Mouse (Mus musculus) MEL (cell line): ENCODE measurements around the gene Jag2. TPM values are rescaled to one million over a fixed set of nuclear protein-coding genes. Genes with fewer than 3 reads are reported as not detected.
A peak's percentile ranks its signal among the peaks of the same experiment; 100 is the strongest.

Experiments used
- DNase-seq: peaks from one replicate; pipeline ENCODE4 v3.0.0; 2011; ENCODE audit warnings: low read depth, low spot score
- H3K27ac ChIP-seq: 2 replicates; pipeline ENCODE4 v1.5.1; 2012; ENCODE audit warnings: low read depth, mild to moderate bottlenecking, control low read depth, low read length, moderate library complexity; ENCODE audit not compliant: control insufficient read depth
- H3K27me3 ChIP-seq, 2 experiments: fragments of 150-350 bp in 1 of 2; sonication (generic) in 1 of 2; 2 replicates each; pipeline ENCODE4 v1.6.1; 2012; ENCODE audit warnings: low read length in 2 of 2, mild to moderate bottlenecking in 2 of 2, improper control_type of control experiment in 1 of 2, moderate library complexity in 1 of 2; ENCODE audit not compliant: insufficient read depth in 2 of 2, control insufficient read depth in 1 of 2
- H3K36me3 ChIP-seq, 2 experiments: 2 replicates each; pipeline ENCODE4 v1.6.1; 2012 to 2014; ENCODE audit warnings: low read length in 2 of 2, improper control_type of control experiment in 1 of 2, inconsistent platforms in 1 of 2, mild to moderate bottlenecking in 1 of 2; ENCODE audit not compliant: insufficient read depth in 2 of 2, control insufficient read depth in 1 of 2
- H3K4me1 ChIP-seq, 2 experiments: fragments of 150-350 bp in 1 of 2; sonication (generic) in 1 of 2; 2 replicates each; pipeline ENCODE4 v1.6.1; 2012; ENCODE audit warnings: low read length in 2 of 2, improper control_type of control experiment in 1 of 2, mild to moderate bottlenecking in 1 of 2; ENCODE audit not compliant: insufficient read depth in 2 of 2, control insufficient read depth in 1 of 2
- H3K4me3 ChIP-seq, 2 experiments: fragments of 150-350 bp in 1 of 2; sonication (generic) in 1 of 2; 2 replicates each; pipeline ENCODE4 v1.5.1; 2012; ENCODE audit warnings: low read depth in 2 of 2, low read length in 2 of 2, mild to moderate bottlenecking in 2 of 2, moderate library complexity in 2 of 2, control low read depth in 1 of 2, improper control_type of control experiment in 1 of 2; ENCODE audit not compliant: control insufficient read depth in 1 of 2, insufficient read depth in 1 of 2
- H3K79me2 ChIP-seq: 2 replicates; pipeline ENCODE4 v1.6.1; 2012; ENCODE audit warnings: mild to moderate bottlenecking, low read length, moderate library complexity; ENCODE audit not compliant: control insufficient read depth, poor library complexity, insufficient read depth
- H3K9ac ChIP-seq: 2 replicates; pipeline ENCODE4 v1.6.1; 2012; ENCODE audit warnings: low read depth, mild to moderate bottlenecking, control low read depth, low read length, moderate library complexity; ENCODE audit not compliant: control insufficient read depth, poor library complexity, severe bottlenecking
- H3K9me3 ChIP-seq: fragments of 150-350 bp; sonication (generic); replicated peaks from 2 replicates; pipeline ENCODE4 v1.6.1; 2012; ENCODE audit warnings: mild to moderate bottlenecking, low read length, improper control_type of control experiment, moderate library complexity; ENCODE audit not compliant: insufficient read depth
- CHD1 ChIP-seq: IDR thresholded peaks from 2 replicates; pipeline ENCODE4 v1.6.1; 2012; ENCODE audit warnings: low read depth, mild to moderate bottlenecking, inconsistent platforms, low read length, improper control_type of control experiment
- CHD2 ChIP-seq: IDR thresholded peaks from 2 replicates; pipeline ENCODE4 v1.6.1; 2011; ENCODE audit warnings: low read length, improper control_type of control experiment
- EP300 ChIP-seq, 2 experiments: IDR thresholded peaks; 2 replicates each; pipeline ENCODE4 v1.6.1; 2011; ENCODE audit warnings: improper control_type of control experiment in 2 of 2, low read length in 2 of 2, low read depth in 1 of 2, mild to moderate bottlenecking in 1 of 2
- MAX ChIP-seq: IDR thresholded peaks from 2 replicates; pipeline ENCODE4 v1.6.1; 2011; ENCODE audit warnings: low read length, improper control_type of control experiment
- MYB ChIP-seq: IDR thresholded peaks from 2 replicates; pipeline ENCODE4 v1.6.1; 2011; ENCODE audit warnings: mild to moderate bottlenecking, low read depth, low read length, improper control_type of control experiment
- MYC ChIP-seq: IDR thresholded peaks from 2 replicates; pipeline ENCODE4 v1.6.1; 2011; ENCODE audit warnings: low read depth, mild to moderate bottlenecking, low read length, improper control_type of control experiment, moderate library complexity
- TAL1 ChIP-seq: IDR thresholded peaks from 2 replicates; pipeline ENCODE4 v1.6.1; 2012; ENCODE audit warnings: mild to moderate bottlenecking, inconsistent platforms, low read length, moderate library complexity, mixed read lengths
- USF1 ChIP-seq: IDR thresholded peaks from 2 replicates; pipeline ENCODE4 v1.6.1; 2014; ENCODE audit warnings: low read depth, mild to moderate bottlenecking, inconsistent platforms, low read length, improper control_type of control experiment, moderate library complexity
- polyA plus RNA-seq, 2 experiments: library from polyadenylated mRNA; stranded (reverse) in 1 of 2; unstranded in 1 of 2; fragments of >175 nt in 1 of 2; fragments of >200 nt in 1 of 2; gene quantifications; 2 replicates each; pipeline versions ENCODE4 v1.2.1 to v1.2.4; 2012; ENCODE audit warnings: low replicate concordance in 2 of 2, low read depth in 1 of 2; ENCODE audit not compliant: insufficient read length in 2 of 2, insufficient read depth in 1 of 2, missing spikeins in 1 of 2
- total RNA-seq: library from RNA; depleted of rRNA; stranded (reverse); fragments of 300-350 nt; gene quantifications from 2 replicates; pipeline ENCODE4 v1.2.3, GENCODE M21; 2012

Gene Jag2
- total and polyA plus RNA-seq, 3 experiments = 1.0 to 3.9 TPM; not detected in 1

DNA sequence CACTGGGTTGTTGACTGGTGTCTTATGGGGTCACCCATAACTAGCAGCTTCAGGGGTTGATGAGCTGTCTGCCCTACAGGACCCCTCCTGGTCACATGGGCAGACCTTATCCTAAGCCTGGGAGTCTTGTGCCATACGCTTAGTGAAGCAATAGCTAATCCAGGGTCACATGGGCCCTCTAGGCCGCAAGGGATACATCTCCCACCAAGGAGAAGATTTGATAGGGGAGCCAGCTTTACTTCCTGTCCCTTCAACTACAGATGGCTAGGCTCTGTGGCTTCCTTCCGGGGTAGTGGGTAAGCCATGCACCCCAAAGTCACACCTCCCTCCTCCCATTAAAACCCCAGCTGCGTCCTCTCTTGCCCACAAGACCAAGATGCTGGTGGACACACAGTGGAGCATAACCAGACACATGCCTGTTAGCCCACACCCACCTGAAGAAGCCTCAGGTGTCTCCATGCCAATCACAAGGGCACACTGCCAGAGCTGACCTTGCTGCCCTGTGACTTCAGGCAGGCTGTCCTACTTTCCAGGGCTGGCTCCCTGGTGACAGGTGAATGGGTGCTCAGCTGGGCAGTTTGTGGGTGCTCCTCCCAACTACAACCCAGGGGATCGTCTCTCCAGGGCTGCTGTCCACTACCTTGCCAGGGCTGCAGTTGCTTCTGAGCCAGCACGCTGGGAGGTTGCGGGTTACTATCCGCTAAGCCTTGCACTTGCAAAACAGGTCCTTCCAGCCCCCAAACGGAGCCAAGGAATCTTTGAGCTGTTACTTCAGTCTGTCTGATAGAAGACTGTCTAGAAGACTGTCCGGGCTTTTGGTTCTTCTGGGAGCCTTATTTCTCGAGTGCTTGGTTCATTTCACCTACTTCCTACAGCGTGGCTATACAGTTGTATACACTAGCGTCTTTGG lies 61.1 kb downstream of the Jag2 start, which contains the start of gene Gpr132:
Gene Gpr132, minus strand, starts transcription at position 51 of the 910 bp plus-strand sequence.
- Histone ChIP-seq H3K79me2 (no peaks in the 10 kb centered on the region), H3K9me3 (no peaks in the 10 kb centered on the region), H3K36me3 (peaks cover 0 to 9% of the 10 kb centered on the region in 2 experiments; a peak in 1 of 4 replicates), H3K9ac (no peak within 1 kb of the TSS), H3K4me3 (no peak within 1 kb of the TSS), H3K27ac (no peak within 1 kb of the TSS), H3K4me1 (peaks cover 12 to 27% of the 10 kb centered on the region in 2 experiments), H3K27me3 (no peaks in the 10 kb centered on the region)
- DNase-seq = no peak
- TF ChIP-seq CHD2 = no peak
- TF ChIP-seq USF1 = peak; percentile 60

DNA sequence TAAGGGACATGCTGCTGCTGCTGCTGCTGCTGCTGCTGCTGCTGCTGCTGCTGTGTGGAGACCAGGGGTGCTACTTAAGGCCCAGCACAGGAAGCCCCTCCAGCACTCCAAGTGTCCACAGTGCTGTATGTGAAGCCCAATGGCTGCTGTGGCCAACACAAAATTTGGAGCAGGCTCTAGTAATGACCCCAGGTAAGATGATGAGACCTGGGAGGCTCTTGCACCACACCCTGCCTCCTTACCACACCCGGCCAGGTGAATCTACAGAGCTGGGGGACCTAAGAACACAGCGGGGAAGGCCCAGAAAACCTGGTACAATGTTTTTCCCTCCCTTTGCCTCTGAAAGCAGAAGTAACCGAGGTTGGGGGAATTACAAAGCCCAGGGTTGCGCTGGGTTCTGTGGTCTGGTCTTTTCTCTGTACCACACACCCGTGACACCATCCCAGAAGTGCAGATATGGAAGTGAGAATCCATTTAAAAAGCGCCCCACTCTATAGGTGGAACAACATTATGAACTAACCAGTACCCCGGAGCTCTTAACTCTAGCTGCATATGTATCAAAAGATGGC lies 62.4 kb downstream of the Jag2 start:
- H3K27me3 ChIP-seq = no peaks in the 10 kb centered on the region
- DNase-seq = peak; percentile 50
- H3K36me3 ChIP-seq = peaks cover 0 to 7% of the 10 kb centered on the region in 2 experiments; a peak in 1 of 4 replicates
- no peak for TF ChIP-seq TAL1
- no peak for TF ChIP-seq MYB
- no peak for TF ChIP-seq MYC
- no peak for TF ChIP-seq MAX
- no peak overlapping the region for H3K9ac ChIP-seq
- H3K79me2 ChIP-seq = no peaks in the 10 kb centered on the region
- no peaks in the 10 kb centered on the region for H3K9me3 ChIP-seq
- peaks cover 12 to 20% of the 10 kb centered on the region in 2 experiments for H3K4me1 ChIP-seq
- H3K4me3 ChIP-seq = no peak overlapping the region
- no peak overlapping the region for H3K27ac ChIP-seq

DNA sequence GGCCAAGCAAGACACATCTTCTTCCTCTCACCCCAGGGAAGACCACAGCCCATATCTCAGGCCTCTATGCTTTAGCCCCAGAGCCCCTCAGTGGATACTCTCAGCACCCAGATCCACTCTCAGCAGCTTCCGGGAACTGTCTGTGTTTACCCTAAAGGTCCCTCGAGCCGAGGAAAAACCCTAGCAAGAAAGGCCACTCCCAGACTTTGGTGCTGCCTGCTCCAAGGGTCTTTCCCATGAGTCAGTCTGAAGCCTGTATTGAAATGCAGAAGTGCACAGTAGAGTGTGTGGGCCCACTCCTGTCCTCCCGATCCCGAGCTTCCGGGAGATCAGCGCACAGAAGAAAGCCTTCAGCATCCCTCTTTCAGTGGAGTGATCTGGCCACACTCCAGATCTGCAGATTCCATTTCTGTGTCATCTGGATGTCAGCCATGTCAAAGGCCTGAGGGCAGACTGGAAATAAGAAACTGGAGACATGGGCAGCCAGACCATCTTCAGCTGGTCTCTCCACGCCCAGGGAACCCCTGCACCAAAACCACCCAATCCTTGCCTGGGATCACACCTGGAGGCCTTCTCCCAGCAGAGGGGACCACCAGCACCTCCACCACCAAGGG lies 63.0 kb downstream of the Jag2 start:
- peaks cover 12 to 26% of the 10 kb centered on the region in 2 experiments for H3K4me1 ChIP-seq
- H3K79me2 ChIP-seq = no peaks in the 10 kb centered on the region
- TF ChIP-seq MYB (no peak), EP300 (IDR thresholded peaks at IDR 0.05; ENCODE audit: low read depth in 1 of 2, low read length in 2 of 2) (no peak), CHD1 (no peak), CHD2 (no peak)
- peaks cover 0 to 7% of the 10 kb centered on the region in 2 experiments; a peak in 1 of 4 replicates for H3K36me3 ChIP-seq
- H3K27ac ChIP-seq = no peak overlapping the region
- H3K9me3 ChIP-seq = no peaks in the 10 kb centered on the region
- no peaks in the 10 kb centered on the region for H3K27me3 ChIP-seq
- H3K4me3 ChIP-seq = no peak overlapping the region
- H3K9ac ChIP-seq = no peak overlapping the region
- DNase-seq = no peak
